Mouse (Mus musculus) thymus, postnatal 36 days (tissue): ENCODE data around the gene Kcnj3.
"Not testable (repeated sequence)": the region's sequence is repeated elsewhere in the genome, so short reads cannot be mapped to it uniquely, and the experiment has no call there.

ENCODE experiments used
- DNase-seq, 2 experiments: peaks; one replicate each; pipeline ENCODE4 v3.0.0; 2022; ENCODE audit warnings: mixed read lengths in 2 of 2

The Kcnj3 gene

DNA sequence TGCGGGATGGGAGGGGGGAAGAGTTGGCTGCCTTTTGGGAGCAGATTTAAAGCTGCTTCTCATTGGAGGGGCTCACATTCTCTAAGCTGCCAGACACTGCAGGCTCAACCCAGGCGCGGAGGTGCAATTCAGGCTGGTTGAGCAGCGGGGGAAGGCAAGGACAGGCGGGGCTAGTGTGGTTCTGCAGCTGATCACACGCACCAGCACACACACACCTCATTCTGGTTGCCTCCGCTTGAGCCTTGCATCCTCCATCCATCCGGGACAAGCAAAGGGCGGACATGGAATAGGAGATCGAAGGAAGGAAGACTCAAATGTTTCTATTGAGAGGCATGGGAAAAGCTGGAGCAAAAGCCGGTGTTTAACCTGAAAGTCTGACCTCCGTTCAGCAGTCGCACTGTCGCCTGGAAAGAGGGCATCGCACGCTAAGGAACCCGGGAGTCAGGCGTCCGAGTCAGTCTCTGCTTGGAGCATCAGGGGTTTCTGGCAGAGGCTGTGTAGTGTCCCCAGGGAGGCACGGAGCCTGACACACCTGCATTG, at the start of gene Kcnj3:
Kcnj3 (plus strand) TSS at position 250 of the 540 bp plus-strand sequence.
- DNase-seq, result no peak

DNA sequence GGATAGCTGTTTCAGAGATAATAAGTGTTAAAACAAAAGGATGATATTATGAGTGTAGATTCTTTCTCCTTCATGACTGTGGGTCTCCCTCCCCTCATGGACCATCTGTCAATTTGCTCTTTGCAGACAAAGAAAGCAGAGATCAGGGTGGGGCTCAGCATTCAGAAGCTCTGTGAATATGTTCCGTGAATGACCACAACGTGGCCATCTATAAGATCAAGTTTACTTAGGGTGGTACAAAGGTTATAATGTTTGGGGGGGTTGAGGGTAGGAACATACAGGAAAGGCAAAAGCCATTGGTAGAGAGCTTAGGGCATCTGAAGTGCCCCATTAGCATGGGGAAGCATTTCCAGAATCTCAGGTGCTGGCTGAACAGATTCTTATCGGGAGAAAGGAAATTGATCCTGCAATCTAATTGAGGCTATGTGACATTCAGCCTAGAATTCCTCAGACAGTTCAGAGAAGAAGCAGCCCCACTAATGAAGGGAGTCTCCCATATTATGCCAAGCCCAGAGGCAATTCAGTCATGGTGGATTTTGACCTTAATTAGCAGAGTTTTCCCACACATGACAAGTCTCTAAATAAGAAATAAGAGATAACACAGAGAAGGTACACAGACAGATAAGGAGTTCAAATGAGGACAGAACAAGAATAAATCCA, 45.3 kb upstream of the Kcnj3 start:
- DNase-seq, result no peak

DNA sequence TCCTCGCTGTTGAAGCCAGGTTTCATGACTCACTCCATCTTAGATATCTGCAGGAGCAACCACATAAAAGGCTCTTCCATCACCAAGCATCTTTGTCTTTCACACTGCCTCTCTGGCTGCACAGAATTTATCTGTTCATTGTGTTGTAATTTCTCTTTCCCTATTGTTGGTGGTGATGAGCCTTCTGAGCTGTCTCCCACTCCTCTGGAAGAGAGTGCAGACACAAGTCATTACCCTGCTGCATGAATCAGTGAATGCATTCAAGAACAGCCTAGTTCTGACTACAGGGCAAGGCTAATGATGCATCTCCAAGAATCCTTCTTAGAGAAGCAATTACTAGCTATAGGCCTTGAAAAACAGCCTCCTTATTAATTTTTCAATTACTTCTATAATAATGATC, 30.5 kb upstream of the Kcnj3 start:
- DNase-seq, result no peak

DNA sequence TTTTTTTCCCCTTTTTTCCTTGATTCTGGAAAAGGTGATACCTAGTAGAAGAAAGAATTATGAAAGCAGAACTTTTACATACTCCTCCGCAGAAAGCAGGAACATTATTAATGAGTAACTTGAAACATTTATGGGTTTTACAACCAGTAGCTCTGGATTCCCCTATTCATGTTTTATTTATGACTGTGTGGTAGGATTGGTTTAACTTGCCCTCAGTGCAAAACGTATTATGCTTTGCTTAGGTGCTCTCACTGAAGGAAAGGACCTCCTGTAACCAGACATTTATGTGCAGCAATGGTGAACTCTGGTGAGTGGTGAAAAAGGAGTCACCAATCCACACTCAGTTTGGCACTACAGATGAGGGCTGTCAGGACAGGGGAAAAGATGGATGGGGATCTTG, 8.1 kb upstream of the Kcnj3 start:
- no peak for DNase-seq

DNA sequence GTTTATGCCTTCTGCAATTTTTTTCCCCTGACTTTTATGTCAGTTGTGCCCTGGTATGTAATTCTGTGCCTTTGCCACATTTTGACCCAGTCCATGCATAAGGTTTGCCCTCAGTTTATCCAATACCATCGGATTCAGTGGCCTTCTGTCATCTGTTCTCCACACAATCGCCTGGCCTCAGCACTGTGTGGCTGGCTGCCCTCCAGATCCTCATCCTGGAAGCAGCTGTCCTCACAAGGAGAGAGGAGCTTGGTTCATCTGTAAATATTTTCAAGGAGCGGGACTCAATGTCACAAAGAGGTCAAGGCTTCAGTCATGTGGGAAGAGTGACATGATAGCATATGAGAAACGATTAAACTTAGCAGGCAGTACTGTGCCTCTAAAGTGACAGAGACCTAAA, 3.7 kb upstream of the Kcnj3 start:
- no peak for DNase-seq

DNA sequence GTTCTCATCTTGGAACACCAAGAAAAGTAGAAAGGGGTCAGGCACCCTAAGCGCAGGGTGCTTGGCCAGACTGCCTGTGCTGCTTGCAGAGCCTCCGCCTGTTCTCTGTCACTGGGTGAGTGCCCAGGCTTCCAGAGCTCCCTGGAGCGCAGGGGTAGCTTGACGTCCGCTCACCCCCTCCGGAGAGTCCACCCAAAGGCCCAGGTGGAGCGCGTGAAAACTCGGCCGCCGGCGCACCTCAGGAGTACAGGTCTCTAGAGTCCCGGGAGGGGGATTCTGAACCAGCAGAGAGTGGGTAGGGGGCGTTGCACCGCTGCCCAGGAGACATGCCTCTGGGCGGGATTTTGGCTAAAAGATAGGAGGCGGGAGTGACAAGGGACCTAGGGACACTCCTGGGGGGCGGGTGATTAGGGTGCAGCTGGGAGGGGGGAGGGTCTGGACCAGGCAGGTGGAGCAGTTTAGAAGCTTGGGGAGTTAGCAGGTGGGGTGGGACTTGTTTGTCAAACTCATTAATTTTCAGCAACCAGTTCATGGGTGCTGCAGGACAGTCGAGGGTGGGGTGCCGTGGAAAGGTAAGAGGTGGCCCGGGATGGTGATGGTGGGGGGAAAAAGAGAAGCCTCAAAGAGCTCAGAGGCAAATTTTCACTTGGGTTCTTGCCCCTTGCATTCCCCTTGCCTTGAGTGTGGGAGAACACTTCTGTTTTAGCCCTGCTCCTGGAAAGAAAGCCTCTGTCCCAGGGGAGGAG, 664 bp downstream of the Kcnj3 start:
- peak in 1 of 2 experiments; percentile 6 for DNase-seq

DNA sequence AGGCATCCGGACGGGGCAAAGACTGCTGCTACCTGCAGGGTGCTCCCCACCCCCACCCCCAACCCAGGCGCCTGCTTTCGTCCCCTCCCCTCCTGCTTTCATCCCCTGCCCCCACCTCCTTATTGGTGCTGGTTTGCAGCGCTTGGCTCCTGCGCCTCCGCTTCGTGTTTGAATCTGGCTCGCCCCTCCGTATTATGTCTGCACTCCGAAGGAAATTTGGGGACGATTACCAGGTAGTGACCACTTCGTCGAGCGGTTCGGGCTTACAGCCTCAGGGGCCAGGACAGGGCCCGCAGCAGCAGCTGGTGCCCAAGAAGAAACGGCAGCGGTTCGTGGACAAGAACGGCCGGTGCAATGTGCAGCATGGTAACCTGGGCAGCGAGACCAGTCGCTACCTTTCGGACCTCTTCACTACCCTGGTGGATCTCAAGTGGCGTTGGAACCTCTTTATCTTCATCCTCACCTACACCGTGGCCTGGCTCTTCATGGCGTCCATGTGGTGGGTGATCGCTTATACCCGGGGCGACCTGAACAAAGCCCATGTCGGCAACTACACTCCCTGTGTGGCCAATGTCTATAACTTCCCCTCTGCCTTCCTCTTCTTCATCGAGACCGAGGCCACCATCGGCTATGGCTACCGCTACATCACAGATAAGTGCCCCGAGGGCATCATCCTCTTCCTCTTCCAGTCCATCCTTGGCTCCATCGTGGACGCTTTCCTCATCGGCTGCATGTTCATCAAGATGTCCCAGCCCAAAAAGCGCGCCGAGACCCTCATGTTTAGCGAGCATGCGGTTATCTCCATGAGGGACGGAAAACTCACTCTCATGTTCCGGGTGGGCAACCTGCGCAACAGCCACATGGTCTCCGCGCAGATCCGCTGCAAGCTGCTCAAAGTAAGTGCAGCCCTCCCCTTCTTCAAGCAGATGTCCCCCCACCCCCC, 1.5 kb downstream of the Kcnj3 start:
- DNase-seq, result no peak

DNA sequence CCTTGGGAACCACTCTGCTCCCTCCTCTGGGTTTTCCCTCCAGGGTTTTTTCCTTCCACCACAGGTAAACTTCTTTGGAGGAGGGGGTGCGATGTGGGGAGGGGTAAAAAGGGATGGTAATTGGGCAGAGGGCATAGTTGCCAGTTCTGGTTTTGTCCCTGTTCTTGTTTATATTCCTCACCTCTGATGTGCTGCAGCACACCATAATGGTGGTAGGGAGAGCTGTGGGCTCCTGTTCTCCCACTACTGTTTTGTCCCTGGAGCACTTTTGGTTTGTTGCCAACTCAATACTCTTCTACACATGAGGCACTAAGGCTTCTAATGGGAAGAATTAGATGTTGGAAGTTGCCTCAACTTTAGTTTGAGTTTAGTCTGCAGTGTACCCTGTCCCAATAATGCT, 2.2 kb downstream of the Kcnj3 start:
- DNase-seq, result no peak

DNA sequence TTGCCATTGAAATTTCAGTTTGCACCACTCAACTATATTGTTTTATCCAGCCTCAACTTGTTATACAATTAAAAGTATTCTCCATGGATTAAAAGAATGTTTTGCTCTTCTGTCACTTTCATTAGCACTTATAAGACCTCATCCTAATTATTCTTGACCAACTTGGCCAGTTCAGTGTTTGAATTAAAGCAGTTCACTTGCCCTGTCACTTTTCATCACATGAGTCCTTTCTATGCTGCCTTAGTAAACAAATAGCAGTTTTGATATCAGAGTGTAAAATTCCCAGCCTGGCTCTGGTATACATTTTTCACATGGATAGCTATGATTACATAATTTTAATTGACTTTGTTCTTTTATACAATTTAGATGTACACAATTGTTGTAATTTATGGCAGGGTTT, 3.4 kb downstream of the Kcnj3 start:
- DNase-seq, result no peak

DNA sequence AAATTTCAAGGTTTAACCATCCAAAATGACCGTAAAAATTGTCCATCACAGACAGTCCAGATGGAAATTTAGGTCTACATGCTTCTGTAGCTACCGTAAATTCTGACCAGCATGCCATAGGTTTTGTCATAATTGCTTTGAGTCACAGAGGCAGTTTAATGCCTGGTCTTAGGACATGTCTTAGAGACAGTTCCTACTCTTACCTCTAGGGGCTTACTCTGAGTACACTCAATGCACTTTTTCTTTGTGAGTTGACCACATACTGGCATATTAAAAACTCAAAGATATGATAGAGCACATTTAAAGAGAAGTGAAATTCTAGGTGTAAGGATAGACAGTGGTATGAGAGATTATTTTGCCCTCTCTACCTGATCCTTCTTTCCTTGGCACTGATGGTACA, 6.2 kb downstream of the Kcnj3 start:
- no peak for DNase-seq

DNA sequence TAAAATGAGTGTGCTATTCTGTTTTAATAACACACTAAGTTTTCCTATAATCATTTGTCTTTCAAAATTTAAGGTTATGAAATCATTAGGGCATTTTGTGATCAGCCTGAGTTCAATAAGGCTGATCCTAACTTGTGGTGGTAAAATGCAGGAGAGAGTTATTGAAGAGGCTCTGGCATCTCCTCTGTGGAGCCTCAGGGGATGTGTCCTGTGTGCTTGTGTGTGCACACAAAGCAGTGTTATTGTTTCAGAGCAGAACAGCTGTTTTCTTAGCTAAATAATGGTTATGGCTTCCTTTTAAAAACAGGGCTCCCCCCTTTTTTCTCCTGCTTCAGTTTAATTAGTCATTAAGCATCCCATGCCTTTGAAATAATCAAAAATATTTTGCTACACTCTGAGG, 11.5 kb downstream of the Kcnj3 start:
- no peak for DNase-seq

DNA sequence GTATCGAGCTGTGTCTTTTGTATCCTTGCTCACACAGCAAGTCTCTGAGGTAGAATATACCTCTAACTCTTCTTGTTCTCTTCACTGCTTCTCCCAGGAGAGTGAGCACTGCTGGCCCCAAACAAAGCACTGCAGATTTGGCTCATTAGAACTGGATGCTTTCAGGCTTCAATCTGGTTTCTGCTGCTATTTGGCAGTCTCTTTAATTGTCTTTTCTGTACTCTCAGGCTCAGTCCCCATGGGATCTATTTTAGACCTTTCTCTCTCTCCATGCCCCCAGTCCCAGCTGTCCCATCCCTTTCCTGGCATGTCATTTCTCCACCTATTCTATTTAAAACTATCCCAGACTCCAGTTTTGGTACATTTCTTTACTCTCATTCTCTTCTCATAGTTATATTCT, 15.0 kb downstream of the Kcnj3 start:
- no peak for DNase-seq

DNA sequence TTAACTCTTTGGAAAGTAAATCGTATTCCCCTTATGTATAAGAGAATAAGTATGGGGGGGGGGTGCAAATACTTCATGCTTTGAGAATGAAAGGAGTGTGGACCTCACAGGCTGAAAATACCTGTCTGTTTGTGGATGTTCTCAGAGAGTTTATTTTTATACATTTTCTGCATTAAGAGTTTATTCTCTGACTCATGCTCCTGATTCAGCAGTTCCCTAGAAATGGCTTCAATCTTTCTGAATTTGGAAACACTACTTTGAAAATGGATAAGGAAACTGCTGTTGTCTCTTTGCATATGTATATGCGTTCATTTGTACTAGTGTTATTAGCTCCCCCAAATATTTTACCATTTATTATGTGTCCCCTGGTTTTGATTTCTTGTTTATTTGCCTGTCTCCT, 23.4 kb downstream of the Kcnj3 start:
- DNase-seq, result no peak

DNA sequence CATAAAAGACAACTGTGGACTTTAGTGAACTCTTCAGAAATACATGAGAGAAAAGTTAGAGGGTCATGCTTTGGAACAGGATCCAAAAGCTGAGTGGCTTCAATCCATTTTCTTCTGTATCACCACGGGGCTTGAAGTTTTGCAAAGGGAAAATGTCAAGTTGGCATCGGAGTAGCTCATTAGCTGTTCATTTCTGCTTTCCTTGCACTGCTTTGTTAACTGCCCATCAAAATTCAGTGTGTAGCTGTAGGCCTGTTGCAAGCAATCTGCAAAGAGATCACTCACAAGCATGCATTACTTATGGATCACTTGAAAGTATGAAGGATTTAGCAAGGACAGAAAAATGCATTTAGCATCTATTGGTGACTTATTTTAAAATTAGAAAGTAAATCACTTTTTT, 33.4 kb downstream of the Kcnj3 start:
- DNase-seq, result no peak

DNA sequence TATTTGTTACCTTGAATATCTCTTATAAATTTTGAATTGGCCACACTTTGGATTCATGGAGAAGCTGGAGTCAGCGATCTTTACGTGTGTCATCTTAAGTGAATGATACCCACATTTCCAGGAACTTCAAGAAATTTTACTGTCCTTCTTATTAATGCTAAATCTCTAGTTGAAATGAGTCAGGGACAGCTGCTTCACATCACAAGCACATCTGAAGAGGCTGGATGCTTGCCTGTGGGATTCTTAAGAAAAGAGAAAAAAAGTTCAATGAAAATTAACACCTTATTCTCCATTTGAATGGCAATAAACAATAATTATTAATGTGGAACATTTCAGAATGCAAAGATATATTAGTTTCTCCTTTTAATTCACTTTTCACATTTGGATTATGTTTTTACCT, 34.2 kb downstream of the Kcnj3 start:
- no peak for DNase-seq

DNA sequence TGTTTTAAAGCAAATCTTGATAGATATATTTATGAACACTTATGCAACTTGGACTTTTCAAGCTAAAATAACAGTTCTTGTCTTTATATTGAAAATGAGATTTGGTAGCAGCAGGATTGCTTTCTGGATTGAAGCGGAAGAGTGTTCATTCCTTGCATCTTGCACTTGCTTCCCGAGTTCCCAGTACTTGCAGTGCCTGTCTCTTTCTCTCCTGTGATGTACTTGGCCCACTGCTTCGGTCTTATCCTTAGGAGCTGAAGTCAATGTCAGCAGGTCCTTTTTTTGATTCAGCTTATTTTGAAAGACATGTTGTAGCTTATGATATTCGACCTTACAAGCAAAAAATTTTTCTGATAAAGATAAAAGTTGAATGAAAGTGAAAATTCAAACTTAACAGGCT, 43.7 kb downstream of the Kcnj3 start:
- DNase-seq, result no peak

DNA sequence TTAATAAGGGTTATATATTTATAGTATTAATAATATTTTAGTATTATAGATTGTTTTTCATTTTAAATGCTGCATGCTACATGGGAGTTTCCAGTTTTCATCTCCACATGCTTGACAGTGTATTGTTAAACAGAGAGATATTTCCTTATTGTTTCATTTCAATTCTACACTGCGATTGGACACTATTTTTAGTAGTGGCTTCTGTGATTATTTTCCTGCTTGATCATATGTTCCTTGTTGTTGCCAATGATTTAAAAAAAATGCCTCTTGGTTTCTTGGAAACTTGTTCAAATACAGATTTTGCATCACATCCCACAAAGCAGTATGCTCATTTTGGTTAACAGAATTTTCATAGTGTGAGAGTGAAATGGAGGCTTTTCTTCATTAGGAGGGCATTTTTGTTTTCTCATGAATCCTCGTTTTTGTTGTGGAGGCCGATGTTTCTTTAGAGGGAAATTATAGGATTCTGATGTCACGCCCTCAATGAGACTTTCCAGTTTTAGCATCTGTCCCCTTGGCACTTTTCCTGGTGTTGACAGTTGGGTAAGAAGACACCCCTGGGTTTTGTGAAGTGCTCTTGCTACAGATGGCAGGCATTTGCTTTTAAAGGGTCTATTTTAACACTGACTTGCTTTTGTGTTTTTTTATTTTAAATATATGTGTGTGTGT, 44.3 kb downstream of the Kcnj3 start:
- no peak for DNase-seq

DNA sequence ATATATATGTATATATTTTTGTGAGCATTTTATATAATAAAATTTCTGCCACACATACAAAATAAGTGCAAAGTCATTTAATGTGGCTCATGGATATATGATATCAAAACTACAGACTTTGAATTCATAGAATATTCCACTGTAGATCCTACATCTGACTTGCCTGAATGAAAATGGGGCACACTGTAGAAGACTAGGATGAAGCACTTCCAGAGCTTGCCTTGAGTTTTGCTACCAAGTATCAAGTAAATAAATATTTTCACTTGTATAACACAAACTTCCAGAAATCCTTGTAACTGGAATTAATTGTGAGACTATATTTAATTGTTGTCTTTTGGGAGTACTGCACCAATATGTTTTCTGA, 44.8 kb downstream of the Kcnj3 start:
- no peak for DNase-seq

DNA sequence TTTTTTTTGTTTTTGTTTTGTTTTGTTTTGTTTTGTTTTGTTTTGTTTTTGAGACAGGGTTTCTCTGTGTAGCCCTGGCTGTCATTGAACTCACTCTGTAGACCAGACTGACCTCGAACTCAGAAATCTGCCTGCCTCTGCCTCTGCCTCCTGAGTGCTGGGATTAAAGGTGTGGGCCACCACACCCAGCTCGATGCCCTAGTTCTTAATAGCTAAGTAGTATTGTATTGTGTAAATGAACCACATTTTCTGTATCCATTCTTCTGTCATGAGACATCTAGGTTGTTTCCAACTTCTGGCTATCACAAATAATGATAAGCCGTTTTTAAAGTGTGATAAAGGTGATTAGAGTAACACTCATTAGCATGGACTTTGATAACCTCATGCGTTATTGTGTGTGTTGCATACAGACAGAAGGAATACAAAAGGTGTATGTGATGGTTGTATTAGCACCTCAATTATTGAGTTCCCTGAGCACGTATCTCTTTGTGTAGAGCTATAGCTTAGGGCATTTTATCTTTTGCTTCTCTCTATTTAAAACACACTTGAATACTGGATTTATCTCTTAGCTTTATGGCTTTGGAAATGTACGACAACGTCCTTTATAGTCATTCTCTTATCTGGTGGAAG, 49.8 kb downstream of the Kcnj3 start:
- DNase-seq, result not testable (repeated sequence)

DNA sequence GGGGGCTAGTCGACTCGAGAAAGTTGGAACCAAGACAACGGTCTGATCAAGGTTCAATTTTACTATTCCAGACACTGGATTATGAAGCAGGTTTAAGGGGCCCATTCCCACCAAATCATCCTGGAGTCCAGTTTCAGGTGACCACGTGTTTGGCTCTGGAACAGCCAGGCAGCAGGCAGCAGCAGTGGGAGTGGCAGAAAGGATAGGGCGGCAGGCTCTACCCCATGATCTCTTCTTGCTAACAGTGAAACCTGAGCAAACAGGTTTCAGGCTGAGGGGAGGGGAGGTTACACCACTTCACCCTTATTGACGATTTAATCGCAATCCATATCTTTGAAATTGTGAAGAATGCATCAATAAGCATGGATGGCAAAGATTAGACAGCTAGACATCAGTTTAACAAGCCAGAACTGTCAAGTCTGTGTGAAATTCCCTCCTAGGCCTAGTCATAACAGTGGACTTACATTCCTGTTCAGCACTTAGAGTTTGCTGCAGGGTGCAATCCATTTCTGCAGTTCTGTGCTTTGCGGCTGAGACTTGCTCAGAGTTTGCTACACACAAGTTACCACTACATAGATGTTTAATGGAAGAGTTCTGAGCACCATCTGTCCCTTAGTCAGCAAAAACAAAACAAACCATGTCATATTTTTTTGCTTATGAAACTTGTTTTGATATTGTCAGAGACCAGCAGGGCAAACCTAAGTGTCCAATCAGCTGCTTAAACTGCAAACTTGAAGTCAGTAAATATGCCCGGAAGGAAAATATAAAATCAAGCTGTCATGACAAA, 67.8 kb downstream of the Kcnj3 start:
- no peak for DNase-seq

DNA sequence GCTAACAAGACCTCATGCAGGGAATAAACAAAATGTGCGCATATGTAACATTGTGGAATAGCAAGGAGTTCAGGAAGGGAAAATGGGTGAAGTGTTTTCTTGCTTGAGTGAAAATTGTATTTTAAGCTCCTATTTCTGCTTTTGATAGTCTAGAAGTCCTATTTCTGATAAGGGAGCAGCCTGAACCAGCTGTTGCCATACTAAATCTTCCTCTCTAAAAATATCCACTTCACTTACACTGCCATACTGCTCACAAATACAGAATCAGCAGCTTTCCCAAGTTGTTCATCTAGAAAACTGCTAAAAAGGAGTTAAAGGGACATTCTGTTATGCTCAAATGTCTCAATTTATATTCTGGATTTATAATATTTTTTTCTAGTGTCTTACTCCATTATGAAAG, 69.9 kb downstream of the Kcnj3 start:
- DNase-seq, result no peak

DNA sequence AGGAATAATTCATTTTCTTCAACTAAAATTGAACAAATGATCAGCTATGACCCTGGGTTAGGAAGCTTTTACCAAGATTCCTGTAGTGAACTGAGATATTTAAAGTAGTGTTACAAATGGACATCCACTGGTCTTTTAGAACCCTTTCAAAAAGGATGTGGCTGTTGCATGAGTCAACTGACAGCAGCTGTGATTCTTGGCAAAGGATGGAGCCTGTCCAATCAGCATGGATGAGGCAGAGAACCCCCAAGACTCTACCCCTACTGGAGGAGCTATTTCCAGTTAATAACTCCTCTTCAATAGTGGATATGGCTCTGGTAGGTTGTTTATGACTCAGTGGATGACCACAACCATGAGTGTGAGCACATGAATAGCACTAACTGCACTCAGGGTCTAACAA, 81.5 kb downstream of the Kcnj3 start:
- DNase-seq, result no peak
